Mouse (Mus musculus) B cell, adult (primary cell): ENCODE results near the gene Marco. TPM values are rescaled to one million over a fixed set of nuclear protein-coding genes. Genes with fewer than 3 reads are reported as not detected.

Experiments used
- total RNA-seq: library from RNA; stranded (reverse); gene quantifications from 4 replicates; pipeline ENCODE4 v1.2.4, GENCODE M21; 2023; ENCODE audit not compliant: inconsistent age

Gene Marco
- 0.27 to 0.87 TPM (median 0.62 TPM) in 4 replicates for total RNA-seq

GRCm38 (mm10) chr1:120504924-120505323 lies at the start of gene Marco:
Gene Marco (minus strand): TSS chr1:120505024.

Other genes starting within 250 kb of the Marco start
- 1.9 to 3.3 TPM (median 2.6 TPM) in 4 replicates for gene Steap3, start 232.3 kb downstream of the Marco start, total RNA-seq
- not detected in 4 replicates for gene C1ql2, start 164.4 kb downstream of the Marco start, total RNA-seq
- not detected in 4 replicates for gene En1, start 97.4 kb upstream of the Marco start, total RNA-seq